Comparison of ENCODE assay signal across 8 mouse cellular contexts in the genomic region with DNA sequence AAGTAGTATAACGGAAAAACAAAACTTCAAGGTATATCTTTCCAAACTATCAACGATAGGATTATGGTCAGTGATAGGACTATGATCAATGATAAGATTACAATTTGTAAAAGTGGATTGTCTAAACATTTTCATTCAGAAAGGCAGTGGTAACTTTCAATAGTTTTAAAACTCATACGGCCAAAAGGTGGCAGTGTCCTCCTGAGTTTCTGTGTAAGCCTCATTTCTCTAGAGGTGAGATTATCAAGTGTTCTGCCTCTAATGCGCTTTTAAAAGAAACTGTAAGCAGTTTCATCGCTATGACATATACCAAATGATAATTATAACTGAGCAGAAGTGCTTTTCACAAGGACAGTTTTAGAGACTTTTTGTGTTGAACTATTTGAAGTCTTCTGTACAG. TPM values are rescaled to one million over a fixed set of nuclear protein-coding genes. Genes with fewer than 3 reads are reported as not detected.
DNase-seq lines count a peak whose midpoint lies in the region; ATAC-seq lines count a peak whose summit lies in the region.

No protein-coding gene starts in this region.

- no peak overlapping the region for H3K4me2 ChIP-seq in midbrain, embryonic 14.5 days (ENCODE audit: low read length)
- no peak overlapping the region for H3K4me2 ChIP-seq in midbrain, embryonic 16.5 days (ENCODE audit: low read length)
- peak overlapping the region; percentile 15; the same call in 1 of the 2 replicates for H3K4me2 ChIP-seq in lung, embryonic 16.5 days (ENCODE audit: low read depth, low read length)
- no peak overlapping the region for H3K4me2 ChIP-seq in midbrain, embryonic 13.5 days (replicated peaks)

- no peak overlapping the region for H3K4me3 ChIP-seq in midbrain, embryonic 14.5 days (replicated peaks; ENCODE audit: low read depth, low read length)
- no peak overlapping the region for H3K4me3 ChIP-seq in midbrain, embryonic 16.5 days (ENCODE audit: low read depth, low read length)
- H3K4me3 ChIP-seq in lung, embryonic 16.5 days (ENCODE audit: low read length), result no peak overlapping the region
- H3K4me3 ChIP-seq in midbrain, embryonic 13.5 days (replicated peaks), result no peak overlapping the region

- no peaks in the 10 kb centered on the region for H3K9me3 ChIP-seq in midbrain, embryonic 14.5 days (ENCODE audit: control insufficient read depth, low read length)
- H3K9me3 ChIP-seq in midbrain, embryonic 16.5 days (replicated peaks; ENCODE audit: control insufficient read depth, low read length, poor library complexity, severe bottlenecking), result no peaks in the 10 kb centered on the region
- no peaks in the 10 kb centered on the region for H3K9me3 ChIP-seq in lung, embryonic 16.5 days (ENCODE audit: control insufficient read depth, low read length)
- no peaks in the 10 kb centered on the region for H3K9me3 ChIP-seq in midbrain, embryonic 13.5 days

- no peaks in the 10 kb centered on the region for H3K4me1 ChIP-seq in midbrain, embryonic 14.5 days (ENCODE audit: control insufficient read depth, insufficient read depth, low read length)
- H3K4me1 ChIP-seq in midbrain, embryonic 16.5 days (ENCODE audit: control insufficient read depth, insufficient read depth, low read length), result no peaks in the 10 kb centered on the region
- H3K4me1 ChIP-seq in lung, embryonic 16.5 days (replicated peaks; ENCODE audit: control insufficient read depth, insufficient read depth, low read length), result no peaks in the 10 kb centered on the region
- H3K4me1 ChIP-seq in midbrain, embryonic 13.5 days (replicated peaks), result no peaks in the 10 kb centered on the region

- H3K27me3 ChIP-seq in midbrain, embryonic 14.5 days (ENCODE audit: control insufficient read depth, insufficient read depth, low read length), result no peaks in the 10 kb centered on the region
- no peaks in the 10 kb centered on the region for H3K27me3 ChIP-seq in midbrain, embryonic 16.5 days (ENCODE audit: control insufficient read depth, insufficient read depth, low read depth, low read length)
- H3K27me3 ChIP-seq in lung, embryonic 16.5 days (ENCODE audit: control insufficient read depth, insufficient read depth, low read depth, low read length), result no peaks in the 10 kb centered on the region
- H3K27me3 ChIP-seq in midbrain, embryonic 13.5 days, result no peaks in the 10 kb centered on the region

- peak; percentile 38 for DNase-seq in gastrocnemius, adult 18-20 months (ENCODE audit: low spot score)
- DNase-seq in gastrocnemius, adult 8-10 months (ENCODE audit: low spot score in 2 of 2), result no peak
- peak; percentile 85 for DNase-seq in midbrain, embryonic 14.5 days
- DNase-seq in c-Kit-positive CD71-positive TER-119-negative erythroid progenitor cells, embryonic 14.5 days (ENCODE audit: low read depth), result peak; percentile 10
- DNase-seq in urinary bladder, adult 2 months (ENCODE audit: low spot score), result no peak

- 36% methylated on average over 5 of the region's 5 CpGs for WGBS in midbrain, embryonic 14.5 days
- WGBS in midbrain, embryonic 16.5 days, result 29% methylated on average over 5 of the region's 5 CpGs
- 13% methylated on average over 5 of the region's 5 CpGs for WGBS in lung, embryonic 16.5 days
- 33% methylated on average over 5 of the region's 5 CpGs for WGBS in midbrain, embryonic 13.5 days

- no peak overlapping the region for H3K27ac ChIP-seq in midbrain, embryonic 14.5 days (replicated peaks; ENCODE audit: low read depth, low read length)
- no peak overlapping the region for H3K27ac ChIP-seq in midbrain, embryonic 16.5 days (ENCODE audit: low read length)
- no peak overlapping the region for H3K27ac ChIP-seq in lung, embryonic 16.5 days (ENCODE audit: low read length)
- no peak overlapping the region for H3K27ac ChIP-seq in midbrain, embryonic 13.5 days

- no peaks in the 10 kb centered on the region for H3K36me3 ChIP-seq in midbrain, embryonic 14.5 days (ENCODE audit: control insufficient read depth, insufficient read depth, low read length)
- H3K36me3 ChIP-seq in midbrain, embryonic 16.5 days (ENCODE audit: control insufficient read depth, insufficient read depth, low read length), result no peaks in the 10 kb centered on the region
- H3K36me3 ChIP-seq in lung, embryonic 16.5 days (ENCODE audit: control insufficient read depth, insufficient read depth, low read length), result no peaks in the 10 kb centered on the region
- H3K36me3 ChIP-seq in midbrain, embryonic 13.5 days, result no peaks in the 10 kb centered on the region

- ATAC-seq in midbrain, embryonic 14.5 days (ENCODE audit: low FRiP score, low TSS enrichment), result no peak
- no peak for ATAC-seq in midbrain, embryonic 16.5 days
- ATAC-seq in lung, embryonic 16.5 days (ENCODE audit: low read depth), result no peak
- no peak for ATAC-seq in midbrain, embryonic 13.5 days

- H3K9ac ChIP-seq in midbrain, embryonic 14.5 days (replicated peaks; ENCODE audit: low read length), result no peak overlapping the region
- H3K9ac ChIP-seq in midbrain, embryonic 16.5 days (ENCODE audit: low read depth, low read length), result no peak overlapping the region
- no peak overlapping the region for H3K9ac ChIP-seq in lung, embryonic 16.5 days (ENCODE audit: low read length)
- no peak overlapping the region for H3K9ac ChIP-seq in midbrain, embryonic 13.5 days (replicated peaks)

RNA-seq across cellular contexts. Expression of a gene that starts 12.7 kb away (rescaled TPM):
- total RNA-seq in gastrocnemius, adult 18-20 months (2021), result 1 to 10 TPM; 1.2 to 2.2 TPM
- 1 to 10 TPM in 3 of 4 experiments, under 1 TPM in 1; 0.94 to 2.7 (median 1.6) TPM for total RNA-seq in gastrocnemius, adult 8-10 months (2022)
- 0.50 and 3.7 TPM in 2 replicates for polyA plus RNA-seq in midbrain, embryonic 14.5 days (2014; fragmentation: Nextera tagmentation; extraction: Ambion mirVana)
- 2.6 and 3.4 TPM in 2 replicates for polyA plus RNA-seq in midbrain, embryonic 16.5 days (2015; fragmentation: Nextera tagmentation; extraction: Ambion mirVana)
- 32.3 and 35.3 TPM in 2 replicates for polyA plus RNA-seq in lung, embryonic 16.5 days (2015; fragmentation: Nextera tagmentation; extraction: Ambion mirVana)
- 32.3 and 39.4 TPM in 2 replicates for polyA plus RNA-seq in urinary bladder, adult 2 months (2012; rRNA removed)
- polyA plus RNA-seq in midbrain, embryonic 13.5 days (2015; fragmentation: Nextera tagmentation; extraction: Ambion mirVana), result 3.2 and 3.6 TPM in 2 replicates

Comparison
In these comparisons a context has a peak if more than half of its experiments do, and no peak if none do; other contexts are left out.
1. DNase-seq: peak in gastrocnemius, adult 18-20 months (single experiment), midbrain, embryonic 14.5 days (single experiment) and c-Kit-positive CD71-positive TER-119-negative erythroid progenitor cells, embryonic 14.5 days (single experiment); none in gastrocnemius, adult 8-10 months (0 of 2) and urinary bladder, adult 2 months (single experiment).